Mouse (Mus musculus): Measurements from ENCODE around the gene Sap25.

- TF ChIP-seq POLR2A (IDR thresholded peaks at IDR 0.05; ENCODE audit: low read depth, low read length) (peak; percentile 84), CTCF (IDR thresholded peaks at IDR 0.05; ENCODE audit: extremely low read depth, insufficient read length, insufficient replicate concordance, low read depth, low read length) (no peak)
Measured at GRCm38 (mm10) chr5:137600619-137601364, 40.3 kb upstream of the Sap25 start, which contains the start of gene Mospd3.

Data from small intestine, adult 2 months (tissue).